Mouse (Mus musculus): ENCODE data around the gene Ttc9b.

DNA sequence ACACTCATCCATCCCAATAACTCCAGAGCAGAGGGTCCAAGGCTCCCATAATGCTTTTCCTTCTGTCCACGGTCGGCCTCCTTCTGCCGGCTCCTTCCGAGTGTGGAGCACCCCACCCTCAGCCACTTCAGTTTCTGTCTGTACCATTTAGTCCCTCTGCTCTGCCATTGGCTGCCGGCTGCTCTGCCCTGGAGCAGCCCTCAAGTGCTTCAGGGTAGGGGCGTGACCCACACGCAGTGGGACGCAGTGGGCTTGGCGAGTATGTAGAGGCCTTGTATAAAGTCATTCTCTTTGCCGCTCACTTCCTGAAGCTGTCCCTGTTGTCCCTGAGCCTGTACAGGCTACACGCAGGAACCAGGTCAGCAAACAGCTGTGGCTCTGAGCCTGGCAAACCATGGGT, 4.0 kb upstream of the Ttc9b start:
- TF ChIP-seq CTCF (IDR thresholded peaks at IDR 0.05; ENCODE audit: low read depth), result no peak
- no peak for TF ChIP-seq EP300 (optimal IDR thresholded peaks at IDR 0.05)

Data from stomach, postnatal 0 days (tissue).